Mouse (Mus musculus): ENCODE results near the gene Kcnj14.

Gene Kcnj14

GRCm38 (mm10) chr7:45794971-45795370, 29.6 kb downstream of the Kcnj14 start:
- DNase-seq: no peak

GRCm38 (mm10) chr7:45793969-45794585, 30.5 kb downstream of the Kcnj14 start:
- no peak for DNase-seq

- DNase-seq: no peak
These were observed 31.3 kb downstream of the Kcnj14 start for GRCm38 (mm10) chr7:45793240-45793639.

- no peak for DNase-seq
These were observed 32.7 kb downstream of the Kcnj14 start for GRCm38 (mm10) chr7:45791756-45792490.

GRCm38 (mm10) chr7:45790721-45791120, 33.9 kb downstream of the Kcnj14 start:
- DNase-seq: no peak

GRCm38 (mm10) chr7:45787642-45788041, 36.9 kb downstream of the Kcnj14 start:
- no peak for DNase-seq

- DNase-seq: no peak
These were observed 37.7 kb downstream of the Kcnj14 start for GRCm38 (mm10) chr7:45786661-45787413.

GRCm38 (mm10) chr7:45786136-45786578, 38.4 kb downstream of the Kcnj14 start:
- no peak for DNase-seq

- DNase-seq: no peak
These were observed 39.0 kb downstream of the Kcnj14 start for GRCm38 (mm10) chr7:45785388-45786135.

- DNase-seq: no peak
These were observed 39.8 kb downstream of the Kcnj14 start, which contains the start of gene Sult2b1 for GRCm38 (mm10) chr7:45784524-45785372. Sult2b1 (minus strand) TSS chr7:45784669.

- peak; percentile 45 to 62 for DNase-seq
These were observed 41.0 kb downstream of the Kcnj14 start, which contains the start of gene Lmtk3 for GRCm38 (mm10) chr7:45783511-45784091. Lmtk3 (plus strand) TSS chr7:45783738.

GRCm38 (mm10) chr7:45782271-45782670, 42.3 kb downstream of the Kcnj14 start:
- no peak for DNase-seq

GRCm38 (mm10) chr7:45779081-45779641, 45.4 kb downstream of the Kcnj14 start:
- no peak for DNase-seq

- no peak for DNase-seq
These were observed 49.3 kb downstream of the Kcnj14 start for GRCm38 (mm10) chr7:45775237-45775636.

GRCm38 (mm10) chr7:45771101-45771500, 53.5 kb downstream of the Kcnj14 start:
- no peak for DNase-seq

GRCm38 (mm10) chr7:45770427-45771082, 54.0 kb downstream of the Kcnj14 start:
- DNase-seq: no peak

GRCm38 (mm10) chr7:45767500-45767899, 57.1 kb downstream of the Kcnj14 start:
- DNase-seq: no peak

GRCm38 (mm10) chr7:45766764-45767163, 57.8 kb downstream of the Kcnj14 start:
- no peak for DNase-seq
